Mouse (Mus musculus) testis, postnatal 14 days (tissue): ENCODE data around the gene Pigu.

Source experiments
- DNase-seq: peaks from one replicate; pipeline ENCODE4 v3.0.0; 2021; ENCODE audit warnings: low spot score

Pigu gene

GRCm38 (mm10) chr2:155367635-155368284 lies 10.5 kb upstream of the Pigu start:
- no peak for DNase-seq

GRCm38 (mm10) chr2:155357686-155358399 lies 613 bp upstream of the Pigu start:
- no peak for DNase-seq

GRCm38 (mm10) chr2:155354402-155354801 lies 2.8 kb downstream of the Pigu start:
- no peak for DNase-seq

- DNase-seq: no peak
Measured at GRCm38 (mm10) chr2:155346670-155347069, 10.6 kb downstream of the Pigu start.

GRCm38 (mm10) chr2:155340166-155340565 lies 17.1 kb downstream of the Pigu start:
- DNase-seq: no peak

GRCm38 (mm10) chr2:155336254-155336653 lies 21.0 kb downstream of the Pigu start:
- no peak for DNase-seq

- no peak for DNase-seq
Measured at GRCm38 (mm10) chr2:155335231-155335630, 22.0 kb downstream of the Pigu start.

GRCm38 (mm10) chr2:155333421-155333820 lies 23.8 kb downstream of the Pigu start:
- DNase-seq: no peak

GRCm38 (mm10) chr2:155331351-155331750 lies 25.9 kb downstream of the Pigu start:
- DNase-seq: no peak

- DNase-seq: no peak
Measured at GRCm38 (mm10) chr2:155330811-155331210, 26.4 kb downstream of the Pigu start.

GRCm38 (mm10) chr2:155329707-155330106 lies 27.5 kb downstream of the Pigu start:
- no peak for DNase-seq

GRCm38 (mm10) chr2:155328906-155329305 lies 28.3 kb downstream of the Pigu start:
- DNase-seq: no peak

- no peak for DNase-seq
Measured at GRCm38 (mm10) chr2:155327906-155328305, 29.3 kb downstream of the Pigu start.

GRCm38 (mm10) chr2:155326001-155326400 lies 31.2 kb downstream of the Pigu start:
- no peak for DNase-seq

GRCm38 (mm10) chr2:155320596-155320995 lies 36.6 kb downstream of the Pigu start:
- no peak for DNase-seq

- DNase-seq: no peak
Measured at GRCm38 (mm10) chr2:155318618-155319017, 38.6 kb downstream of the Pigu start.

GRCm38 (mm10) chr2:155313671-155314070 lies 43.6 kb downstream of the Pigu start:
- DNase-seq: no peak

- DNase-seq: peak; percentile 60
Measured at GRCm38 (mm10) chr2:155308936-155309592, 48.2 kb downstream of the Pigu start.

GRCm38 (mm10) chr2:155299563-155299962 lies 57.7 kb downstream of the Pigu start:
- no peak for DNase-seq

- no peak for DNase-seq
Measured at GRCm38 (mm10) chr2:155295453-155295852, 61.8 kb downstream of the Pigu start.

- DNase-seq: no peak
Measured at GRCm38 (mm10) chr2:155293946-155294345, 63.3 kb downstream of the Pigu start.

- peak; percentile 21 for DNase-seq
Measured at GRCm38 (mm10) chr2:155293382-155293781, 63.8 kb downstream of the Pigu start.

- no peak for DNase-seq
Measured at GRCm38 (mm10) chr2:155290066-155290465, 67.2 kb downstream of the Pigu start.
